Mouse (Mus musculus): ENCODE measurements around the gene Olfr1107.

The Olfr1107 gene

GRCm38 (mm10) chr2:87075717-87076116 is at the start of gene Olfr1107:
Gene Olfr1107 (minus strand): TSS chr2:87075817.
- DNase-seq (ENCODE audit: low read depth): no peak

GRCm38 (mm10) chr2:87114467-87114866 is 38.9 kb upstream of the Olfr1107 start, which contains the start of gene Olfr259:
Gene Olfr259 (minus strand): TSS chr2:87114567.
- no peak for DNase-seq (ENCODE audit: low read depth)

GRCm38 (mm10) chr2:87095908-87096307 is 20.3 kb upstream of the Olfr1107 start, which contains the start of gene Olfr1109:
Gene Olfr1109 (minus strand): TSS chr2:87096008.
- no peak for DNase-seq (ENCODE audit: low read depth)

GRCm38 (mm10) chr2:87052173-87052572 is 23.4 kb downstream of the Olfr1107 start, which contains the start of gene Olfr1106:
Gene Olfr1106 (minus strand): TSS chr2:87052273.
- no peak for DNase-seq (ENCODE audit: low read depth)

GRCm38 (mm10) chr2:87036431-87036830 is 39.2 kb downstream of the Olfr1107 start, which contains the start of gene Olfr1105:
Gene Olfr1105 (minus strand): TSS chr2:87036531.
- DNase-seq (ENCODE audit: low read depth): no peak

GRCm38 (mm10) chr2:87026980-87027379 is 48.6 kb downstream of the Olfr1107 start, which contains the start of gene Olfr1104:
Gene Olfr1104 (minus strand): TSS chr2:87027080.
- no peak for DNase-seq (ENCODE audit: low read depth)

Measured in 416B (cell line).